Mouse (Mus musculus): ENCODE data around the gene Senp6.

DNA sequence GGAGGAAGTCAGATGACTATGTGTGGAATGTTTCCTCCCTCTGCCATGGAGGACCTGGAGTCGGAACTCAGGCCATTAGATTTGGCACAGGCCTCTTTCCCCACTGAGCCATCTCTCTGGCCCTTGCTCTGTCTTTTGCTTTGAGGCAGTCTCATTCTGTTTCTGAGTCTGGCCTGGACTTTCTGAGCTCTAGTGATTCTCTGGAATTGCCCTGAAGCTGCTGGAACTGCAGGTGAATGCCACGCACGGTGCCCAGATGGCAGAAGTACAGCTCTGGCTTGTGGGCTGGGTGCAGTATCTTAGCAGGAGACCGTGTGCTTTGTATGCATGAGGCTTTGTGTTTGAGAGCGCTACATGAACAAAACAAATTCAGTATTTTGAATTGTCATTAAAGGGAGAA lies 92.2 kb downstream of the Senp6 start:
- TF ChIP-seq POLR2A (IDR thresholded peaks at IDR 0.05; ENCODE audit: insufficient read depth, low read depth, low read length) (no peak), CTCF (IDR thresholded peaks at IDR 0.05; ENCODE audit: insufficient read depth, low read depth, low read length) (no peak)

Measured in olfactory bulb, adult 2 months (tissue).